Mouse (Mus musculus) bone marrow macrophage, adult 2 months (primary cell): ENCODE data around the gene Atp6v0e. TPM values are rescaled to one million over a fixed set of nuclear protein-coding genes. Genes with fewer than 3 reads are reported as not detected.

Experiments
- H3K27ac ChIP-seq: 2 replicates; pipeline ENCODE4 v1.5.1; 2012; ENCODE audit warnings: low read depth, low read length; ENCODE audit not compliant: insufficient read depth
- H3K4me1 ChIP-seq: 2 replicates; pipeline ENCODE4 v1.6.1; 2012; ENCODE audit warnings: low read length; ENCODE audit not compliant: control insufficient read depth, insufficient read depth
- H3K4me3 ChIP-seq: 2 replicates; pipeline ENCODE4 v1.5.1; 2012; ENCODE audit warnings: mild to moderate bottlenecking, low read length, moderate library complexity; ENCODE audit not compliant: insufficient read depth
- CTCF ChIP-seq: IDR thresholded peaks from 2 replicates; pipeline ENCODE4 v1.5.1; 2012; ENCODE audit warnings: low read depth, mild to moderate bottlenecking, low read length, moderate library complexity
- POLR2A ChIP-seq: IDR thresholded peaks from 2 replicates; pipeline ENCODE4 v1.6.1; 2012; ENCODE audit warnings: mild to moderate bottlenecking, low read depth, low read length, borderline replicate concordance
- polyA plus RNA-seq: library from polyadenylated mRNA; stranded (reverse); fragments of >200 nt; gene quantifications from 2 replicates; pipeline ENCODE4 v1.2.4, GENCODE M21; 2012; ENCODE audit not compliant: missing spikeins, insufficient read depth, insufficient read length

Gene Atp6v0e
- polyA plus RNA-seq, 1 experiment = 298 TPM

- H3K4me3 ChIP-seq = no peak overlapping the region
- peaks cover 16% of the 10 kb centered on the region for H3K4me1 ChIP-seq
- no peak for TF ChIP-seq CTCF
- TF ChIP-seq POLR2A = no peak
- H3K27ac ChIP-seq = no peak overlapping the region
Observed at GRCm38 (mm10) chr17:26623991-26624390, 39.0 kb upstream of the Atp6v0e start.

GRCm38 (mm10) chr17:26624999-26625398 lies 38.0 kb upstream of the Atp6v0e start:
- Histone ChIP-seq H3K27ac (no peak overlapping the region), H3K4me3 (no peak overlapping the region), H3K4me1 (peaks cover 16% of the 10 kb centered on the region)
- TF ChIP-seq CTCF = no peak
- no peak for TF ChIP-seq POLR2A

- Histone ChIP-seq H3K4me1 (peaks cover 16% of the 10 kb centered on the region), H3K27ac (no peak overlapping the region), H3K4me3 (no peak overlapping the region)
- TF ChIP-seq CTCF = no peak
- TF ChIP-seq POLR2A = no peak
Observed at GRCm38 (mm10) chr17:26625521-26626010, 37.5 kb upstream of the Atp6v0e start.

DNA sequence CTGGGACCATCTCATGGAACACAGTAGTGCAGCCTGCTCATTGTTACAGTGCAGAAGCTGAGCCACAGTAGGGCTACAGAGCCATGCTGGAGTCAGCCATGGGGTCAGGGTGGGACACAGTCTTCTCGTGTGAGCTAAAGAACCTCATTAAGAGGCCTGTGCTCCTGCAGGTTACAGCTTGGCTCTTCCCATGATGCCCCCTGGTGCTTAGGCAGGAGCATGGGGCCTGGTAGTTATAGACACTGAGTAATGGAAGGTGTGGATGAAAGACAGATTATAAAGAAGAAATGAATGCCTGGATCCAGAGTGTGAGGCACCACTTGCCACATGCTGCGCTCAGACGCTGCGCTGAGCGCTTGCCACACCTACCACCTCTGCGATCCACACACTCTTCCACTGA lies 34.6 kb upstream of the Atp6v0e start:
- Histone ChIP-seq H3K27ac (no peak overlapping the region), H3K4me1 (peaks cover 16% of the 10 kb centered on the region), H3K4me3 (no peak overlapping the region)
- TF ChIP-seq POLR2A (no peak), CTCF (no peak)

- Histone ChIP-seq H3K27ac (no peak overlapping the region), H3K4me3 (no peak overlapping the region), H3K4me1 (peaks cover 16% of the 10 kb centered on the region)
- TF ChIP-seq POLR2A = no peak
- TF ChIP-seq CTCF = no peak
Observed at GRCm38 (mm10) chr17:26628936-26629335, 34.1 kb upstream of the Atp6v0e start.

DNA sequence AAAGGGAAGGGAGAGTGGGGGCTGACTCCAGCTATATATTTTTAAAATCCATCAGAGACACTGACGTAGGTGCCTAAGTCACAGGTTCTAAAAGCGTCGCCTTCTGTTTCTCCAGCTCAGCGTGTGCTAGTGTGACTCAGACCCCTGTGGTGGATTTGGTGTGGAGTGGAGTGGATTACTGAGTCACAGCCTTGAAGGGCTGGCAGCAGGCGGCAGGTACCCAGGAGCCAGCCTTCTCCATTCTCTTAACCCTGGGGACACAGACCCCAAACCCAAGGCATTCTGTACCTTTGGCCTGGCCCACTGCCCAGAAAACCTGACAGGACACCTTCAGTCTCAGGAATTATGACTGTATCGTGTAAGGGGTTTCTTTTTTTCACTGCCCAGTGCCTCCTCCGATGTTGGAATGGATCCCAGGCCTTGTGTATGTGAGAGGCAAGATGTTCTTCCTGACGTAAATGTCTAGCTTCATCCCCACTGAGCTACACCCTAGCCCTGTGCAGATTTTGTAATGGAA lies 31.2 kb upstream of the Atp6v0e start:
- no peak overlapping the region for H3K4me3 ChIP-seq
- no peak for TF ChIP-seq CTCF
- TF ChIP-seq POLR2A = no peak
- H3K27ac ChIP-seq = no peak overlapping the region
- peaks cover 10% of the 10 kb centered on the region for H3K4me1 ChIP-seq

GRCm38 (mm10) chr17:26633186-26633585 lies 29.8 kb upstream of the Atp6v0e start:
- H3K4me3 ChIP-seq = no peak overlapping the region
- H3K4me1 ChIP-seq = no peaks in the 10 kb centered on the region
- TF ChIP-seq POLR2A (no peak), CTCF (no peak)
- H3K27ac ChIP-seq = no peak overlapping the region

DNA sequence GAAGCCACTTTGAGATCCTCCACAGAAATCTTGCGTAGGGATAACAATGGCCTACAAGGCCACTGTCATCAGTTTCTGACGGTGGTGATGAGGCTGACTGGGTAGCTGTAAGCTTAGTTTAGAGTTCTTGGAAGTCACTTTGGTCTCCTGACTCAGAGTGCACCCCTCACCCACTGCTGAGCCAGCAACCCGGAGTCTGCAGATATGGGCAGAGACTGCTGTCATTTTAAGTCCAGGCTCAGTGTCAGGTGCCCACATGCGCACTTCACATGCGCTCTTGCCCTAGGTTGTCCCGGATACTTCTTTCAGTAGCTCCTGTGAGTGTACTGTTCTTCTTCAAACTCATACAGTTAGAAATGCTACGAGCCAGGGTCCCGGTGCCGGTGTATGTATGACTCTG lies 29.1 kb upstream of the Atp6v0e start:
- Histone ChIP-seq H3K27ac (no peak overlapping the region), H3K4me1 (no peaks in the 10 kb centered on the region), H3K4me3 (no peak overlapping the region)
- TF ChIP-seq POLR2A = no peak
- TF ChIP-seq CTCF = no peak

GRCm38 (mm10) chr17:26634539-26634938 lies 28.5 kb upstream of the Atp6v0e start:
- Histone ChIP-seq H3K4me1 (no peaks in the 10 kb centered on the region), H3K4me3 (no peak overlapping the region), H3K27ac (no peak overlapping the region)
- TF ChIP-seq CTCF = no peak
- no peak for TF ChIP-seq POLR2A

DNA sequence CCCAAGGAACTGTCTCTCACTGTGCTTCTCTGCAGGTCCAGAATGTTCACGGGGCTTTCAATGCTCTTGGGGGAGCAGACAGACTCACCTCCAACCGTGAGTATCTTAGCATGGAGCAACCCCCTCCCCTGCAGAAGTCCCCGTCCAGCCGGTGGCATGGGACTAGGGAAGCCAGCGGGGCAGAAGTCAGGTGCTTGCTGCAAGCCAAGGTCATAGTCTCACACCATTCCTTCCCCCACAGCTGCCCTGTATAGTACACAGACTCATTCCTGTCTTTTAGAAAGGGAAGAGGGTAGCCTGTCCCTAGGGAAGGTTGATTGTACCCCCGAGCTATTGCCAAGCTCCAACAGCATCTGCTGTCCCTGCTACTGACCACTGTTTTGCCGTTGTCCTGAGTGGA lies 27.1 kb upstream of the Atp6v0e start:
- no peak overlapping the region for H3K4me3 ChIP-seq
- TF ChIP-seq CTCF (no peak), POLR2A (no peak)
- H3K4me1 ChIP-seq = peaks cover 9% of the 10 kb centered on the region

More for the DNA sequence above, 27.1 kb upstream of the Atp6v0e start:
- no peak overlapping the region for H3K27ac ChIP-seq
